Mouse (Mus musculus) small intestine, adult 10 weeks (tissue): ENCODE results near the gene Tubg1. TPM values are rescaled to one million over a fixed set of nuclear protein-coding genes. Genes with fewer than 3 reads are reported as not detected.

Experiments
- polyA plus RNA-seq: library from polyadenylated mRNA; stranded (reverse); fragments of 350-450 nt; fragmentation: Illumina TruSeq; extraction: RNeasy Lipid Tissue Mini Kit (QIAGEN cat#74804); gene quantifications from one replicate; pipeline ENCODE4 v1.2.3, GENCODE M21; 2014; ENCODE audit warnings: low replicate concordance

Tubg1 gene
- 0.82 TPM for polyA plus RNA-seq

DNA sequence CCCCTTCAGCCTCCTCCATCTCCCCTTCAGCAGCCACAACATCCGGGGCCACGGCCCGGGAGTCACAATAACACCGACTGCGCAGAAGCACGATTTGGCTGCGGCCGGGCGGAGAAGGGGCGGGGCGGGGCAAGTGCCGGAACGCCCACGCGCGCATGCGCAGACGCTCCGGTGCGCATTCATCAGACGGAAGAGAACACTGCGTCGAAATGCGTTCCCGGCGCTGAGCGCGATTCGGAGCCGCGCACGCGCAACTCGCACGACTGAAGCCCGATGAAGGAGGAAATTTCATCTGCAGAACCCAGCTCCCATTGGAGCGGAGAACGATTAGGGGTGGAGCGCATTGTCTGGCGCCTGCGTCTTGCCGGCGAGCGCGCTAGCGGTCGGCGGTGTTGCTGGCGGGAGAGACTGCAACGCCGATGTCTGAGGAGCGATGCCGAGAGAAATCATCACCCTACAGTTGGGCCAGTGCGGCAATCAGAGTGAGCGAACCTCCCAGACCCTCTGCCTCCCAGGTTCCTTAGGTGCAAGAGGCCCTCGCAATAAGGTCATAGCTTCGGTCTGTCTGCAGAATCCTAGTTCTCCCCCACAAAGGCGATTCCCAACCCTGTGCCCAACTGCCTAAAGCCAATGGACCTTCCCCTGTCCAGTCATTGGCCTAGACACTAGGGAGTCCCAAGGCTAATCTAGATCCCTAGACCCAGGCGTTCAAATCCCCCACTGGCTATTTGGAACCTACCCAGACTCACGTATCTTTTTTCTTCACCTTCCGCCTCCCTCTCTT, at the start of gene Tubg1, which contains the start of gene Retreg3:
TSS of gene Tubg1 (plus strand) at position 178 of the 784 bp plus-strand sequence.
TSS of gene Retreg3 (minus strand) at position 133 of the 784 bp plus-strand sequence.

DNA sequence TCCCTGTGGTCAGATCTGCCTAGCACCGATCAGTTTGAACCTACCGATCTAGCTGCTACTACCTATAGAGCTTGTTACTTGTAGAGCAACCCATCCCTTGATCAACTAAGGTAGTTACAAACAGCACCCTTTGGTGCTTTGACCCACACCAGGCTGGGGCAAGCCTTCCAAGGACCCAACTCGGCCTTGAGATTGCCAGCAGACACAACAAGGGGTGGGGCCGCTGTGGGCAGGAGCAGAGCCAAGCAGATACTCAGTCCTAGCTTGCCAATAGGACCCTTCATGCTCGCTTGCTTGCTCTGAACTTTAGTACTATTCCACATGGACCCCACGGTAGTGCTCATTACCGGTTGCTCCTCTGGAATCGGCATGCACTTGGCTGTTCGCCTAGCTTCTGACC, 41.6 kb upstream of the Tubg1 start, which contains the start of gene Hsd17b1:
TSS of gene Hsd17b1 (plus strand) at position 291 of the 400 bp plus-strand sequence.

DNA sequence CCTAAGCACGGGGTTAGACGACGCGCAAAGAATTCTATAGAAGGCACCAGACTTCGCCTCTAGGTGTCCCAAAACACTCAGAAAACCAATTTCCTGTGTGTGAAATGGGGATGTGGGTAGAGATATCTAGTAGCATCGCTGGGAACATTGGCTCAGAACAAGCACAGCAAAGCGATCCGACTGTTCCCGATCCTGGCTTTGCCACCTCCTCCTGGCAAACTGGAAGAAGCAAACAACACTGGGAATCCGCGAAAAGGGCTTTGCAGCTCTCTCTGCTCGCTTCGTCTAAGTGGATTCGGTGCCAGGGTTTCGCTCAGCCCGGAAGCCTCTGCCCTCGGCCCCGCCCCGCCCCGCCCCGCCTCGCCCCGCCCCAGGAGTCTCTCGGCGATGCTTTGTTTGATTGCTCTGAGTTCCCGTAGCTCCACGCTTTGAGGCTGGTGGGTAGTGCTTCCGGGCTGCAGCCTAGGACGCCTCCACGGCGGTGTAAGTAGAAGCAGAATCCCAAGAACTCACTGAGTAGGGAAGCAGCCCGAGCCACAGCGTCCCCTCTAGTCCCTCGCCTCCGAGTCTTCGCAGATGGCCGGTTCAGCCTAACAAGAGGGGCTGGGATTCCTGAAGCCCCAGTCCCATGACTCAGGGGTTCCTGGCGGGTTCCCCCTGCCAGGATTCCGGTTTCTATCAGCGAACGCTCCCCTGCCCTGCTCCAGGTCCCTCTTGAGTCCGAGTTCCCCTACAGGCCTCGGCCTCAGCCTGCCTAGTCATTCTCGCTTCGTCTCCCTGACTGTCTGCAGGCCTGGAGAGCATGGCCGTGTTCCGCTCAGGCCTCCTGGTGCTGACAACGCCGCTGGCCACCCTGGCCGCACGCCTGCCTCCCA, 37.3 kb upstream of the Tubg1 start, which contains the start of gene Coasy:
TSS of gene Coasy (plus strand) at position 358 of the 875 bp plus-strand sequence.

DNA sequence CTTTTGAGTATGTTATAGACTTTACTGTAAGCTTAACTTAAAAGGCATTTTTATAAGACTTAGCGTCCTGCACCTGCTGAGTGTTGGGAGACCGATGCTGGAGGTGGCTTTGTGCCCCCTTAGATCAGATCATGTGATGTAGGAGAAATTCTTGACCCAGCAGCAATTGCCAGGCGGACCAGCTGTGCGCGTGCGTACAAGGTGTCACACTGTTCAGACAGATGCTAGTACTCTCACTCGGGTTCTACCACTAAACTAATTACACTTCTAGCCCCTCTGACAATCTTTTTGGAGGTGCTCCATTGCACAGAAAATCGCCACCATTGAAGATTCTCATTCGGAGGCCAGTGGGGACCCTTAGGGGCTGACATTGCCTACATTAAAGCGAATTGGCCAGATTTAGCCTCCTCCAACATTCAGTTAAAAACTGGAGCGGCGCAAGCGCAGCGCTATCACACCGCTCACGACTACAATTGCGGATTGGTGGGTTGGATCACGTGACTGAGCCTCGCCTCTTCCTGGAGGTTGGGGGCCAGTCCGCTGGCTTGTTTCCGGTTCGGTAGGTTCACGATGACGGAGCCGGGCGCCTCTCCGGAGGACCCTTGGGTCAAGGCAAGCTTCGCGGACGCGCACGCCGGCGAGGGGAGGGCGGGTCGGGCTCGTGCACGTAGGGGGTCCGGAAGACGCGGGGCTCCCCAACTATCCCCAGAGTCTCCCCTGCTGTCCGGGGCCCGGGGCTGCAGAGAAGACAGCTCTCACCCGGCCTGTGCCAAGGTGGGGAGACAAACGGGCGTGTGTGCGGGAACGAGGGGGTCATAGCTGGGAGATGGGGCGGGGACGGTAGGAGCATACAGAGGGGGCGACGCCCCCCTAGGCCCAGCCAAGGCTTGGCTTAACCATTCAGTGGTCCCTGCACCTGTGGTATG, 32.7 kb upstream of the Tubg1 start, which contains the start of gene Mlx:
TSS of gene Mlx (plus strand) at position 522 of the 926 bp plus-strand sequence.

DNA sequence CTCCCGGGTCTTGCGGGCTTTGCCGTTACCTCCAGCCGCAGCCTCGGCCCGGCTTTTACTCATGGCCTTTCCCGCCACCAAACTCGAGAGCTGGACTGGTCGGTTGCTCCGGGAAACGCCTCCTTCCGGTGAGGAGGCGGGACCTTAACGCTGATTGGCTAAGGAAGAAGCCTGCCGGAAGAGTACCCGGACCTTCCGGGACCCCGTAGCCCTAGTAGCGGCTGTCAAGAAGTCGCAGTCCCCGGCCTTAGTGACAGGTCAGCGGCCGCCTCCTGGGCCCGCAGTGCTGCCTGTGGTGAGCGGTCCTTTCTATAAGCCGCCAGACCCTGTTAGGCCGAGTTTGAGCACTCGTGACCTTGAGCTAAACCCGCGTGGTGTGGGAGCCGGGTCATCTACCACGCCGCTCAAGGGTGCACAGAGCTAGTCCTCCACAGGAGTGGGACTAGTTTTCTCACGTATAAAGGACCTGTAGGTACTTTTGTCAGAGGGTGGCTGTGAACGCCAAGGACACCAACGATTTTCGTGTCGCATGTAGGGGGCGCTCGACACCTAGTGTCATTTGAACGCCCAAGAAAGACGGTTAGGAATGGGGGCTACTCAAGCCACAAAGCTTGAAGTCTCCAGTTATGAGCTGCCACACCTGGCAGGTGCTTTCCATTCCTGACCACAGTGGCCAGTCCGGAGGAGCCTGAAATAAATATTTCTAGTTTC, 24.3 kb upstream of the Tubg1 start, which contains the start of gene Psmc3ip:
TSS of gene Psmc3ip (minus strand) at position 123 of the 711 bp plus-strand sequence.

DNA sequence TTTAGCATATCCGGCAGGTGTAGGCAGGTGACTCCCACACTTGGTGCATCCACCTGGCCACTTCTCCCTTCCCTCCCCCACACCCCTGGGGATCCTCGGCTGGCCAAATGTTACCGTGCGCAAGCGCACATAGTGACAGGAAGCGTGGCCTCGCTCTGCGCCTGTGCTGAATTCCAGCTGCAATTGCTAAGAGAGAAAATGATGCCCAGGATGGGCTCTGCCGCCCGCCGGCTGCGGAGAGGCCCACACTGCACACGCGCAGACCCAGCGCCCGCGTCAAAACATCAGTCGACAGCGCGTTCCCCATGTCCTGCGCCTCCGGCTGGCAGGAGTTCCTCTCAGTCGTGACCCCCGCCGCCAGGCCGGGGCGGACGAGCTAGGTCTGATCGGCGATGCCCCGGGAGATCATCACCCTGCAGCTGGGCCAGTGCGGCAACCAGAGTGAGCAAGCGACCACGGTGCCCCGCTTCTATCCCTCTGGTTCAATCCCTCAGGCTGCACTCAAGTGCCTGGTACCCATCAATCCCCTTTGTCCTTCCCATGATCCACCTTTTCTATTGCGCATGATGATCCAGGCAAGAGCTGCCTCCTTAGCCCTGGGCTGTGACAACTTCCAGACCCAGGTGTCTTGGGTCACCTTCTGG, 36.1 kb downstream of the Tubg1 start, which contains the start of gene Tubg2:
TSS of gene Tubg2 (plus strand) at position 180 of the 644 bp plus-strand sequence.

DNA sequence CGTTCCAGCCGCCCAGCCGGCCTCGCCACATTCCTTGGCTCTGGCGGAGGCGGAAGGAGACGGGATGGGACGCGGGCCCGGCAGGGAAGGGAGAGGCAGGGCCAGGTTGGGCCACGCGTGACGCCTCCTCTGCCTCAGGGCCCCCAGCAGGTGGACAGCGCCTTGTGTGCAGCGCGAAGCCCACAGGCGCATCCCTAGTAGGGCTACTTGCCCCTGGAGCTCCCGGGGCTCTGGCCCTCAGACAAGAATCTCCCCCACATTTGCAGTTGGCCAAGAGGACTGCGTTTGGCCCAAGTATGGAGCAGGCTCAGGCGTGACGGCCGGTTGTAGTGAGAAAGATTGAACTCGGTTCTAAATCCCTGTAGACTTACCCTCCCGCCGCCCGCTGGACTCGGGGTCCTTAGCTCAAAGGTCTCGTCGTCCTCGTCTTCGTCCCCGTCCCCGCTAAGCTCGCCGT, 50.6 kb downstream of the Tubg1 start, which contains the start of gene Cntnap1:
TSS of gene Cntnap1 (plus strand) at position 170 of the 457 bp plus-strand sequence.

DNA sequence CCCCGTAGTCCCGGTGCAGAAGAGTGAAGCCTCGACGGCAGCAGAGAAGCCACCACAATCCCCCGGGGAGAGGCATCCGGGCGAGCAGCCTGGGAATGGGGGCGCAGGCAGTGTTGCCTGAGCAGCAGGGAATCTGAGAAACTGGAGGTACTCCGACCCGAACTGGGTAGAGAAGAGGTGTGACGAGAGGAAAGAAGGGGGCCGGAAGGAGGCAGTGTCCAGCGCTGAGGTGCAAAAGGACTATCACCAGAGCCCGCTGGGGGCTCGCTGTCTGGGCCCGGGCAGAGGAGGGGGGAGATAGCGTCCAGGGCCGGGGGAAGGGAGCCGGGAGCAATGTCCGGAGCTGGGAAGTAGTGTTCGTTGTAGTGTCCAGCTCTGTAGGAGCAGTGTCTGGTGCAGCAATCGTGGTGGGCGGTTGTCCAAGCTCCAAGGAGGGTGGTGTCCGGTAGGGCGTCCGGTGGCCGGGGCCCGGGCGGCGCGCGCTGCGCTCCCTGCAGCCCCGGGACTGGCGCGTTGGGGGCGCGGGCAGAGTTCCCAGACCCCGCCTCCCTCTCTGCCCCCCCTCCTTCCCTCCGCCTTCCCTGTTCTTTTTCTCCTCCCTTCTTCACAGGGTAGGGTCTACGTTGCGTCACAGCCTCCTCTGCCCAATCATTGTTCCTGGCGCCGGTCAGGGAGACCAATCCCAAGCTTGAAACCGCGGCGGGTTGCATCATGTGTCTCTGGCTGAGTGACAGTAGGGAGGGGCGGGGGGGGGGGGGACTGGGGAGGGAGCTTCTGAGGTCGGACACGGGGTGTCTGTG, 51.3 kb downstream of the Tubg1 start, which contains the start of gene Plekhh3:
TSS of gene Plekhh3 (minus strand) at position 541 of the 800 bp plus-strand sequence.

DNA sequence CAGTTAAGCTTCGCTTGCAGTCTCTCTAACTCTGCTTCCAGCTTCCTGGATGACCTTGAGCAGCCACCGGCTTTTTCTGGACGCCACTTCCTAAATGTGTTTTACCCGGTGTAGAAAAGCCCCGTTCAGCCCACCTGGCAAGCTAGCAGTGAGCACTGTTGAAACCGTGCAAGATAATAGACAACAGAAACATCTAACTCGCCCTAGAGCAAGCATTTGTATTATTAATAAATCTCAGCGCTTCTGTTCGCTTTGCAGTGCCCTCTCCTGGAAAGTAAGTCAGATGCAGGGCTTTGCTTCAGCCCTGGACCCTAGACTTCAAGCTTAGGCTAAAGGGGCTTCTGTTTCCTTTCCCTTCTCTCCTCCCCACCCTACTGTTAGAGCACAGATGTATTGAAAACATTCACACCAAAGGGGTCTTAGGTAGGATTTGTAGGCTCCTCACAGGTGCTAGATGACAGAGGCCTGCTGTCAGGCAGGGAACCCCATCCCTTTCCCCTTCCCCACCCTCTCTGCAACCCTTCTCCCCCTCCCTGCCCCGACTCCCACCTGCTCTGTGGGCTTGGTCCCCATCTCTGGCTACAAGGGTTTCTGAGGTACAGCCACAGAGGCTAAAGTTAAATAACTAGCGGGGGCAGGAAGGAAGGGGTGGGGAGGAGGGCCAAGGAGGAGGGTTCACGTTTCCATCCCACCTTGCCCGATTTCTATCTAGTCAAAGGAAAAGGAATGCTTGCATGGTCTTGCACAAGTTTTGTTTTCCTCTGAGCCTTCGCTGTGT, 55.3 kb downstream of the Tubg1 start, which contains the start of gene Ccr10:
TSS of gene Ccr10 (minus strand) at position 593 of the 778 bp plus-strand sequence.

Other genes starting within 250 kb of the Tubg1 start
- 18.7 TPM for gene Stat3, start 180.4 kb upstream of the Tubg1 start, polyA plus RNA-seq
- gene Cavin1, start 149.1 kb upstream of the Tubg1 start, polyA plus RNA-seq = 15.7 TPM
- gene Atp6v0a1, start 110.5 kb upstream of the Tubg1 start, polyA plus RNA-seq = 68.7 TPM
- gene Naglu, start 49.9 kb upstream of the Tubg1 start, polyA plus RNA-seq = not detected
- gene Hsd17b1, start 41.5 kb upstream of the Tubg1 start, polyA plus RNA-seq = not detected
- gene Coasy, start 37.4 kb upstream of the Tubg1 start, polyA plus RNA-seq = 0.59 TPM
- gene Mlx, start 32.7 kb upstream of the Tubg1 start, polyA plus RNA-seq = 98.3 TPM
- 0.52 TPM for gene Psmc3ip, start 24.5 kb upstream of the Tubg1 start, polyA plus RNA-seq
- 33.3 TPM for gene Retreg3, start within 50 bp of the Tubg1 start, polyA plus RNA-seq
- gene Tubg2, start 36.0 kb downstream of the Tubg1 start, polyA plus RNA-seq = not detected
- 0.22 TPM for gene Cntnap1, start 50.6 kb downstream of the Tubg1 start, polyA plus RNA-seq
- 0.52 TPM for gene Plekhh3, start 51.4 kb downstream of the Tubg1 start, polyA plus RNA-seq
- gene Ccr10, start 55.5 kb downstream of the Tubg1 start, polyA plus RNA-seq = not detected
- gene Ezh1, start 106.5 kb downstream of the Tubg1 start, polyA plus RNA-seq = 22.1 TPM
- gene Ramp2, start 126.1 kb downstream of the Tubg1 start, polyA plus RNA-seq = 1.6 TPM
- 73.6 TPM for gene Vps25, start 133.8 kb downstream of the Tubg1 start, polyA plus RNA-seq
- gene Wnk4, start 140.6 kb downstream of the Tubg1 start, polyA plus RNA-seq = not detected
- 2.6 TPM for gene Cntd1, start 159.1 kb downstream of the Tubg1 start, polyA plus RNA-seq
- gene Coa3, start 159.2 kb downstream of the Tubg1 start, polyA plus RNA-seq = 4.3 TPM
- gene Becn1, start 182.3 kb downstream of the Tubg1 start, polyA plus RNA-seq = 158 TPM
- gene Psme3, start 196.3 kb downstream of the Tubg1 start, polyA plus RNA-seq = 194 TPM
- 0.59 TPM for gene Aoc2, start 205.1 kb downstream of the Tubg1 start, polyA plus RNA-seq
- 8.7 TPM for gene Aoc3, start 210.7 kb downstream of the Tubg1 start, polyA plus RNA-seq
- 126 TPM for gene G6pc, start 247.6 kb downstream of the Tubg1 start, polyA plus RNA-seq